Mouse (Mus musculus) mature B cell (primary cell): ENCODE measurements around the gene Ddr1.

ENCODE experiments used
- in situ Hi-C: fragments of 300-500 bp; cut with MboI; formaldehyde crosslinking; loops from 2 replicates; pipeline ENCODE4 v1.14.3; 2019

Ddr1 gene

GRCm38 (mm10) chr17:35635699-35636111, 68.7 kb downstream of the Ddr1 start:
- in situ Hi-C loops: no loop called here

GRCm38 (mm10) chr17:35635202-35635601, 69.2 kb downstream of the Ddr1 start:
- in situ Hi-C loops: no loop called here

- in situ Hi-C loops: no loop called here
Observed at GRCm38 (mm10) chr17:35633992-35634391, 70.4 kb downstream of the Ddr1 start.
